Mouse (Mus musculus): Measurements from ENCODE around the gene Foxn3.

- TF ChIP-seq EP300 (IDR thresholded peaks at IDR 0.05; ENCODE audit: insufficient read depth, low read depth, low read length) (no peak), CTCF (IDR thresholded peaks at IDR 0.05; ENCODE audit: low read depth, low read length) (no peak), POLR2A (IDR thresholded peaks at IDR 0.05; ENCODE audit: insufficient read depth, low read length) (no peak)
These were observed 231.9 kb downstream of the Foxn3 start for GRCm38 (mm10) chr12:99331341-99331947.

All from ES-Bruce4 (cell line).